Mouse (Mus musculus): Measurements from ENCODE around the gene Tex37. TPM values are rescaled to one million over a fixed set of nuclear protein-coding genes. Genes with fewer than 3 reads are reported as not detected.

Gene Tex37
- not detected in 2 replicates for polyA plus RNA-seq (2012; rRNA removed)

GRCm38 (mm10) chr6:70918827-70919226, at the start of gene Tex37:
Tex37 (minus strand) TSS chr6:70918927.
- Histone ChIP-seq H3K4me3 (replicated peaks; ENCODE audit: insufficient read depth, low read depth, low read length) (no peak within 1 kb of the TSS), H3K4me1 (ENCODE audit: control insufficient read depth, insufficient read depth, low read length) (peaks cover 3% of the 10 kb centered on the region), H3K27ac (ENCODE audit: insufficient read depth, low read length) (no peak within 1 kb of the TSS), H3K27me3 (ENCODE audit: control insufficient read depth, insufficient read depth, low read length) (no peaks in the 10 kb centered on the region)
- DNase-seq: no peak
- WGBS: 70% methylated on average over 3 of the region's 3 CpGs
- TF ChIP-seq POLR2A (IDR thresholded peaks at IDR 0.05; ENCODE audit: borderline replicate concordance, insufficient read depth, low read length) (no peak), CTCF (IDR thresholded peaks at IDR 0.05; ENCODE audit: borderline replicate concordance, insufficient read depth, low read depth, low read length) (no peak)

DNA sequence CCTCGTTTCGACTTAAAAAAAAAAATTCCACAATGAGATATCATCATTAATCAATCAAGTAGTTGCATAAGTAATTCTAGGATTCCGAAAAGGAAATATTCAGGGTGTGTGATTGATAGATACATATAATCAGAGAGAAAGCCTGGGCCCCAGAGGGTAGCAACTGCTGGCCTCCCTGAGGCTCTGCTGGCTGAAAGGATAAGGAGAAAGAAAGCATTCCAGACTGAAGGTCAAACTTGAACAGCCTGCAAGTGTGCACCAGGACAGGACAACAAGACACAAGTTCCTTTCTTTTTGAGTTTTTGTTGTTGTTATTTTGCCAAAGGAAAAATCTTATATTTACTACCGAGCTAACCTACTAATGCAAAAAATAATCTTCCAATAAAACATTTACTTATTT, 49.6 kb upstream of the Tex37 start:
- 77% methylated on average over 4 of the region's 4 CpGs for WGBS

DNA sequence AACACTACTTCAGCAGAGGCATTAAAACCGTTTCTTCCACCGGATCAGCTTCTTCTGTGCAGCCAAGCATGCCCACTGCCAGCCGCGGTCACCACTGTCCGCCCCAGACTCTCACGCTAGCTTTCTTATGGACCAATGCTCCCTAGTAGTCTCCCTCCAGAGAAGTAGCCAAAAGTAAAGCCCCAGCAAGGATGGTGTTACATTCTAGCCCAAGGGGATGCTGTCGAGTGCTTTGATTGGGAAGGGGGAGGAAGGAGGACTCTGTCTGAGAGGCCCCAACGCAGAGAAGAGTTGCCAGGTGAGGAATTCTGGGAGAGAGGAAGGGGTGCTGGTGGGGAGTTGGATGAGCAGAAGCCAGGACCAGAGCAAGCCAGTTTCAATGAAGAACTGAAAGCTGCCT, 48.7 kb upstream of the Tex37 start:
- no peak overlapping the region for H3K27ac ChIP-seq (ENCODE audit: insufficient read depth, low read length)
- no peaks in the 10 kb centered on the region for H3K4me1 ChIP-seq (ENCODE audit: control insufficient read depth, insufficient read depth, low read length)
- DNase-seq: no peak
- no peaks in the 10 kb centered on the region; the same call in 1 of the 2 replicates for H3K27me3 ChIP-seq (ENCODE audit: control insufficient read depth, insufficient read depth, low read length)
- no peak overlapping the region for H3K4me3 ChIP-seq (replicated peaks; ENCODE audit: insufficient read depth, low read depth, low read length)
- no peak for TF ChIP-seq POLR2A (IDR thresholded peaks at IDR 0.05; ENCODE audit: borderline replicate concordance, insufficient read depth, low read length)
- TF ChIP-seq CTCF (IDR thresholded peaks at IDR 0.05; ENCODE audit: borderline replicate concordance, insufficient read depth, low read depth, low read length): no peak
- 5% methylated on average over 8 of the region's 8 CpGs for WGBS

More for the DNA sequence above, 49.6 kb upstream of the Tex37 start:
- no peak for DNase-seq
- H3K27me3 ChIP-seq (ENCODE audit: control insufficient read depth, insufficient read depth, low read length): no peaks in the 10 kb centered on the region; the same call in 1 of the 2 replicates
- no peak overlapping the region for H3K27ac ChIP-seq (ENCODE audit: insufficient read depth, low read length)
- TF ChIP-seq POLR2A (IDR thresholded peaks at IDR 0.05; ENCODE audit: borderline replicate concordance, insufficient read depth, low read length): no peak
- no peak for TF ChIP-seq CTCF (IDR thresholded peaks at IDR 0.05; ENCODE audit: borderline replicate concordance, insufficient read depth, low read depth, low read length)
- no peaks in the 10 kb centered on the region for H3K4me1 ChIP-seq (ENCODE audit: control insufficient read depth, insufficient read depth, low read length)
- H3K4me3 ChIP-seq (replicated peaks; ENCODE audit: insufficient read depth, low read depth, low read length): no peak overlapping the region

DNA sequence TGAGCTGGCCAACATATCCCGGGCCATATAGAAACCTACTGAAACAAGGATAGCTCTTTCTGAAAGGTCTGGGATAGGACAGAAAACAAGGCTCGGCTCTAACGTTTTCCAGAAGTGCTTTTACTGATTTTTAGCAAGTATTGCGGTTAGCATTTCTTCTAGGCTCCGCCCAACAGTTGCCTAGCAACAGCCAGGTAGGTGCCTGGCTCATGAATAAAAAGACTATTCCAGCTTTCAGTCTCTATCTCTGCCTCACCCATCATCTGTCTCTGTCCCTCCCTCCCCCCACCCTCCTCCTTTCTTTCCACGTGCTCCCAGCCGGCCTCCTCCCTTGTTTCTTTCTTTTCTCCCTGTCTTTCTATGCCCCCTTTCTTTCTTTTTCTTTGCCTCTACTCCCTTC, 47.0 kb upstream of the Tex37 start:
- H3K4me3 ChIP-seq (replicated peaks; ENCODE audit: insufficient read depth, low read depth, low read length): no peak overlapping the region
- no peak overlapping the region for H3K27ac ChIP-seq (ENCODE audit: insufficient read depth, low read length)
- H3K4me1 ChIP-seq (ENCODE audit: control insufficient read depth, insufficient read depth, low read length): no peaks in the 10 kb centered on the region
- TF ChIP-seq POLR2A (IDR thresholded peaks at IDR 0.05; ENCODE audit: borderline replicate concordance, insufficient read depth, low read length) (no peak), CTCF (IDR thresholded peaks at IDR 0.05; ENCODE audit: borderline replicate concordance, insufficient read depth, low read depth, low read length) (no peak)
- WGBS: 46% methylated on average over 7 of the region's 7 CpGs
- DNase-seq: no peak
- H3K27me3 ChIP-seq (ENCODE audit: control insufficient read depth, insufficient read depth, low read length): no peaks in the 10 kb centered on the region; the same call in 1 of the 2 replicates

DNA sequence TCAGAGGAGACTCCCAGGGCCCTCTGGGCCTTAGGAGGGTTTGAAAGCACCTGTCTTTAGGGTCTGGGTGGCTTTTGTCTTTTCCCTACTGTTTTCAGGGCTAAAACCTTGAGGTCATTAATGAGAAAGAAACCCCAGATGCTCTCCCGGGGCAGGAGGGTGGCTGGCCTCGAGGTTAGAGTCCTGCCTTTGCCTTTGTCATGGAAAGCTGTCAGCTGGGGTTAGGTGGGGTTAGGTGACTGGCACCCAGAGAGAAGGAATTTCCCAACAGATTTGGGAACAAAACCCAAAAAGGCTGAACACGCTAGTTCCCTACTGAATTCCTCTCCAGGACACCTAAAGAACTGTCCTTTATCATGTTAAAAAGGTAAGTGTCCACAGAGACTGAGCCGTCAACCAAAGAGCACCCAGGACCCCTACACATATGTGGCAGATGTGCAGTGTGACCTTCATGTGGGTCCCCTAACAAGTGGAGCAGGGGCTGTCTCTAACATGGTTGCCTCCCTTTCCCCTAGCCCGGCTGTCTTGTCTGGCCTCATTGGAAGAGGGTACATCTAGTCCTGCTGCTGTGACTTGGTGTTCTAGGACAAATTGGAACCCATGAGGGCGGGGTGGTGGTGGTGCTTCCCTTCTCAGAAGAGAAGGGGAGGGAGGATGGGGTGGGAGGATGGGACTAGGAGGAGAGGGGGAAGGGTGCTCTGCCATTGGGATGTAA, 45.5 kb upstream of the Tex37 start:
- Histone ChIP-seq H3K27me3 (ENCODE audit: control insufficient read depth, insufficient read depth, low read length) (no peaks in the 10 kb centered on the region; the same call in 1 of the 2 replicates), H3K4me1 (ENCODE audit: control insufficient read depth, insufficient read depth, low read length) (no peaks in the 10 kb centered on the region), H3K27ac (ENCODE audit: insufficient read depth, low read length) (no peak overlapping the region), H3K4me3 (replicated peaks; ENCODE audit: insufficient read depth, low read depth, low read length) (no peak overlapping the region)
- TF ChIP-seq POLR2A (IDR thresholded peaks at IDR 0.05; ENCODE audit: borderline replicate concordance, insufficient read depth, low read length): no peak
- TF ChIP-seq CTCF (IDR thresholded peaks at IDR 0.05; ENCODE audit: borderline replicate concordance, insufficient read depth, low read depth, low read length): no peak
- WGBS: 53% methylated on average over 6 of the region's 6 CpGs
- DNase-seq: no peak

- peaks cover 1% of the 10 kb centered on the region; the same call in 1 of the 2 replicates for H3K27me3 ChIP-seq (ENCODE audit: control insufficient read depth, insufficient read depth, low read length)
- WGBS: 28% methylated on average over 7 of the region's 7 CpGs
- H3K27ac ChIP-seq (ENCODE audit: insufficient read depth, low read length): no peak overlapping the region
- no peak overlapping the region for H3K4me3 ChIP-seq (replicated peaks; ENCODE audit: insufficient read depth, low read depth, low read length)
- DNase-seq: no peak
- TF ChIP-seq CTCF (IDR thresholded peaks at IDR 0.05; ENCODE audit: borderline replicate concordance, insufficient read depth, low read depth, low read length) (no peak), POLR2A (IDR thresholded peaks at IDR 0.05; ENCODE audit: borderline replicate concordance, insufficient read depth, low read length) (no peak)
- no peaks in the 10 kb centered on the region for H3K4me1 ChIP-seq (ENCODE audit: control insufficient read depth, insufficient read depth, low read length)
Measured at GRCm38 (mm10) chr6:70957341-70957940, 38.7 kb upstream of the Tex37 start.

DNA sequence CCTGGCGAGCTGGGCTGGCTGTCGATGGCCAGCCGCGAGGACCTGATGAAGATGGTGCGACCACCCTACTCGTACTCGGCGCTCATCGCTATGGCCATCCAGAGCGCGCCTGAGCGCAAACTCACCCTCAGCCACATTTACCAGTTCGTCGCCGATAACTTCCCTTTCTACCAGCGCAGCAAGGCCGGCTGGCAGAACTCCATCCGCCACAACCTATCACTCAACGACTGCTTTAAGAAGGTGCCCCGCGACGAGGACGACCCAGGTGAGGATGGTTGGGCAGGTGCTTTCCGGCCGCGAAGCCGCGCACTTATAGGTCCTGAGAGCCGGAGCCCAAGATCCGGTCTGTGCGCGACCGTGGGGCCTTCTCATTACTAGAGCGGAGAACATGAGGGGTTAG, 38.2 kb upstream of the Tex37 start:
- Histone ChIP-seq H3K27me3 (ENCODE audit: control insufficient read depth, insufficient read depth, low read length) (peaks cover 1% of the 10 kb centered on the region; the same call in 1 of the 2 replicates), H3K4me1 (ENCODE audit: control insufficient read depth, insufficient read depth, low read length) (no peaks in the 10 kb centered on the region), H3K4me3 (replicated peaks; ENCODE audit: insufficient read depth, low read depth, low read length) (no peak overlapping the region), H3K27ac (ENCODE audit: insufficient read depth, low read length) (no peak overlapping the region)
- peak; percentile 5 to 21 for DNase-seq
- WGBS: 2% methylated on average over 33 of the region's 34 CpGs
- TF ChIP-seq CTCF (IDR thresholded peaks at IDR 0.05; ENCODE audit: borderline replicate concordance, insufficient read depth, low read depth, low read length) (no peak), POLR2A (IDR thresholded peaks at IDR 0.05; ENCODE audit: borderline replicate concordance, insufficient read depth, low read length) (no peak)
